Mouse (Mus musculus): ENCODE measurements around the gene Amdhd2.
A peak's percentile ranks its signal among the peaks of the same experiment; 100 is the strongest.

The Amdhd2 gene

GRCm38 (mm10) chr17:24197032-24197824 is 33.7 kb upstream of the Amdhd2 start:
- DNase-seq, result no peak

GRCm38 (mm10) chr17:24195349-24195748 is 31.8 kb upstream of the Amdhd2 start:
- no peak for DNase-seq

GRCm38 (mm10) chr17:24193769-24194168 is 30.2 kb upstream of the Amdhd2 start:
- DNase-seq, result no peak

- DNase-seq, result no peak
These were observed 29.7 kb upstream of the Amdhd2 start for GRCm38 (mm10) chr17:24193268-24193667.

GRCm38 (mm10) chr17:24192848-24193247 is 29.3 kb upstream of the Amdhd2 start:
- DNase-seq, result no peak

GRCm38 (mm10) chr17:24191481-24191880 is 27.9 kb upstream of the Amdhd2 start:
- DNase-seq, result no peak

- no peak for DNase-seq
These were observed 27.4 kb upstream of the Amdhd2 start for GRCm38 (mm10) chr17:24190934-24191333.

- no peak for DNase-seq
These were observed 10.7 kb upstream of the Amdhd2 start for GRCm38 (mm10) chr17:24174259-24174658.

- DNase-seq, result peak; percentile 68 to 82
These were observed 9.9 kb upstream of the Amdhd2 start for GRCm38 (mm10) chr17:24173423-24173822.

GRCm38 (mm10) chr17:24171738-24172137 is 8.2 kb upstream of the Amdhd2 start:
- no peak for DNase-seq

- no peak for DNase-seq
These were observed 7.2 kb upstream of the Amdhd2 start for GRCm38 (mm10) chr17:24170729-24171128.

- DNase-seq, result no peak
These were observed 6.6 kb upstream of the Amdhd2 start for GRCm38 (mm10) chr17:24170125-24170524.

GRCm38 (mm10) chr17:24169317-24170065 is 5.9 kb upstream of the Amdhd2 start, which contains the start of gene Atp6v0c:
Gene Atp6v0c, minus strand, starts transcription at chr17:24169702.
- peak; percentile 98 for DNase-seq

- peak; percentile 69 to 79 for DNase-seq
These were observed 5.2 kb upstream of the Amdhd2 start for GRCm38 (mm10) chr17:24168590-24169277.

- peak in 1 of 2 experiments; percentile 54 for DNase-seq
These were observed 4.4 kb upstream of the Amdhd2 start for GRCm38 (mm10) chr17:24167891-24168505.

GRCm38 (mm10) chr17:24167120-24167519 is 3.6 kb upstream of the Amdhd2 start:
- peak; percentile 29 to 53 for DNase-seq

- DNase-seq, result peak; percentile 72 to 88
These were observed 1.1 kb upstream of the Amdhd2 start for GRCm38 (mm10) chr17:24164566-24165259.

GRCm38 (mm10) chr17:24162584-24163175 is 886 bp downstream of the Amdhd2 start:
- peak; percentile 93 to 94 for DNase-seq

GRCm38 (mm10) chr17:24161466-24161865 is 2.1 kb downstream of the Amdhd2 start:
- no peak for DNase-seq

GRCm38 (mm10) chr17:24157526-24157925 is 6.0 kb downstream of the Amdhd2 start:
- no peak for DNase-seq

GRCm38 (mm10) chr17:24157121-24157520 is 6.4 kb downstream of the Amdhd2 start:
- DNase-seq, result no peak

- no peak for DNase-seq
These were observed 7.2 kb downstream of the Amdhd2 start for GRCm38 (mm10) chr17:24156394-24156793.

All from kidney, postnatal 25 days (tissue).